Mouse (Mus musculus): ENCODE results near the gene Tbx6.

DNA sequence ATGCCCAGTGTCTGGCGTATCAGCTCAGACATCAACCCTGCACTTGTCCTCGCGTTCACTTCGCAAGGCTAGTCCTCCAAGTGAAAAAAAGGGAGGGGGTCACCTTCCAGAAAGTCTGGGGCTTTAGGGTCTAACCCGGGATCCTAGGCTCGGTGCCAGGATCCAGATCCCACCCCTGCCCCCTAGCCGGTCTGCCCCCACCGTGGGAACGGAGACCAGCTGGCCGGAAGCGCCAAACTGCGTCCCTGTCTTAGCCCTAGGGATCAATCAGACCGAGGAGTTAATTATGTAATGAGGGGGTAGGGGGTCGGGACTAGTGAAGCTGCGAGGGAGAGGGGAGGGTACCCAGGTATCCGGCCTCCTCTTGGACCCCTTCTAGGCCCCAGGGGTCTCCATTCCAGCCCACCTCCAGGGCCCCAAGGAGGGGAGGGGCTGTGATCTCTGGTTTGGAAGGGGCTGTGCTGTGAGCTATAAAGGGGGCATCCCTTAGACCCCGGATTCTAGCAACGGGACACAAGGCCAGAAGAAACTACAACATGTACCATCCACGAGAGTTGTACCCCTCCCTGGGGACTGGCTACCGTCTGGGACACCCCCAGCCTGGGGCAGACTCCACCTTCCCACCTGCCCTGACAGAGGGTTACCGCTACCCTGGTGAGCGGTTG, at the start of gene Tbx6:
- TF ChIP-seq CTCF (IDR thresholded peaks at IDR 0.05; ENCODE audit: control insufficient read depth, insufficient read depth, low read length), result no peak
- TF ChIP-seq POLR2A (IDR thresholded peaks at IDR 0.05; ENCODE audit: borderline replicate concordance, control insufficient read depth, low read depth, low read length), result no peak

Measured in bone marrow, adult 2 months (tissue).